Mouse (Mus musculus) neural tube, embryonic 14.5 days (tissue): Measurements from ENCODE around the gene 2610008E11Rik. TPM values are rescaled to one million over a fixed set of nuclear protein-coding genes. Genes with fewer than 3 reads are reported as not detected.
"Not testable (repeated sequence)": the region's sequence is repeated elsewhere in the genome, so short reads cannot be mapped to it uniquely, and the experiment has no call there.

ENCODE experiments used
- ATAC-seq: fragments of 200-750 bp; cut with Nextera tagmentation; 2 replicates; pipeline ENCODE4 v1.8.0; 2017; ENCODE audit warnings: low read depth, mild to moderate bottlenecking, moderate TSS enrichment, moderate library complexity
- H3K27ac ChIP-seq: fragments of 300-500 bp; sonication (generic); 2 replicates; pipeline ENCODE4 v1.5.1; 2014; ENCODE audit warnings: low read depth, mild to moderate bottlenecking, control low read depth, low read length, moderate library complexity, mixed read lengths
- H3K27me3 ChIP-seq: fragments of 300-500 bp; sonication (generic); 2 replicates; pipeline ENCODE4 v1.6.1; 2014; ENCODE audit warnings: low read length; ENCODE audit not compliant: control insufficient read depth, insufficient read depth
- H3K36me3 ChIP-seq: fragments of 300-500 bp; sonication (generic); 2 replicates; pipeline ENCODE4 v1.6.1; 2014; ENCODE audit warnings: low read length, mixed read lengths; ENCODE audit not compliant: control insufficient read depth, insufficient read depth
- H3K4me1 ChIP-seq: fragments of 300-500 bp; sonication (generic); 2 replicates; pipeline ENCODE4 v1.6.1; 2014; ENCODE audit warnings: low read length; ENCODE audit not compliant: control insufficient read depth, insufficient read depth
- H3K4me2 ChIP-seq: fragments of 300-500 bp; sonication (generic); 2 replicates; pipeline ENCODE4 v1.6.1; 2014; ENCODE audit warnings: mild to moderate bottlenecking, low read depth, low read length, control low read depth
- H3K4me3 ChIP-seq: fragments of 300-500 bp; sonication (generic); 2 replicates; pipeline ENCODE4 v1.5.1; 2014; ENCODE audit warnings: low read depth, low read length, control low read depth, mixed read lengths
- H3K9ac ChIP-seq: fragments of 300-500 bp; sonication (generic); replicated peaks from 2 replicates; pipeline ENCODE4 v1.6.1; 2014; ENCODE audit warnings: low read depth, mild to moderate bottlenecking, control low read depth, low read length, mixed read lengths
- H3K9me3 ChIP-seq: fragments of 300-500 bp; sonication (generic); 2 replicates; pipeline ENCODE4 v1.6.1; 2016; ENCODE audit warnings: low read length; ENCODE audit not compliant: control insufficient read depth
- WGBS: fragments of 180-500 bp; shearing (Covaris S2); extraction: QIAGEN DNeasy Blood & Tissue Kit; methylation state at CpG from one replicate; pipeline ENCODE4 v1.1.7; 2014; 5-methylcytosine and 5-hydroxymethylcytosine counted together
- polyA plus RNA-seq: library from polyadenylated mRNA; unstranded; fragments of >200 nt; fragmentation: Nextera tagmentation; extraction: Ambion mirVana; gene quantifications from 2 replicates; pipeline ENCODE4 v1.2.1, GENCODE M21; 2014

2610008E11Rik gene
- polyA plus RNA-seq, 1 experiment from 2014 or later, result 57.0 TPM

DNA sequence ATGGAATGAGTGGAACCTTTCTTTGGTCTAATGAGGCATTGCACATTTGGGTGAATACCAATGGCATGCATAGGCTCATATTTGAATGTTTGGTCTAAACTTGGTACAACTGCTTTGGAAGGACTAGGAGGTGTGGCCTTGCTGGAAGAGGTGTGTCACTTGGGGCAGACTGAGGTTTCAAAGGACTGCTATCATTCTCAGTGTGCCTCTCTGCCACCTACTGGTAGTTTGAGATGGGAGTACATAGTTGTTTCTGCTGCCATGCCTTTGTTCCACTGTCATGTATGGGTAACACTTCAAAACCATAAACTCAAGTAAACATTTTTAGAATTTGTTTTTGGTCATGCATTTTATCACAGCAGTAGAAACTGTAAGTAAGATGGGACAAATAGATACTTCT lies 5.7 kb downstream of the 2610008E11Rik start:
- H3K9me3 ChIP-seq, result no peaks in the 10 kb centered on the region
- peaks cover 25% of the 10 kb centered on the region for H3K4me1 ChIP-seq
- no peaks in the 10 kb centered on the region for H3K27me3 ChIP-seq
- no peak for ATAC-seq
- no peak overlapping the region for H3K4me3 ChIP-seq
- peaks cover 54% of the 10 kb centered on the region for H3K36me3 ChIP-seq
- no peak overlapping the region for H3K27ac ChIP-seq
- no peak overlapping the region for H3K9ac ChIP-seq
- H3K4me2 ChIP-seq, result no peak overlapping the region

DNA sequence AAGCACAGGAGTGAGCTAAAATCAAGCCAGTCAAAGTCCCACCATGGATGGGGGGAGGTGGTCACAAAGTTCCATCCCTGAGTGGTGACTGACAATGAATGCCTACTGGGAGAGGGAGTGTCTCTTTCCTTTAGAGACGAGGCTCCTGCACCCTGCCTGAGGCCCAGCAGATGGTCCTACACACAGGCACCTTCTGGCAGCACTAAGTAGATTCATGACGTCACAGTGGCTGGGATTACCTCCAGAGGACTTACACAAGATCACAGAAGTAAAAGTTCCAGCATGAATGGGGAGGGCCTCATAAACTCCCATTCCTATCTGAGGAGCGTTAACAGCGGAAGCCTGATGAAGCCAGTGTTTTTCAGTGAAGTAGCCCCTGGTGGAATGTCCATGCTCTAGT lies 8.4 kb downstream of the 2610008E11Rik start:
- no peak for ATAC-seq
- Histone ChIP-seq H3K27me3 (no peaks in the 10 kb centered on the region), H3K4me1 (no peaks in the 10 kb centered on the region; the same call in 1 of the 2 replicates), H3K9me3 (no peaks in the 10 kb centered on the region), H3K27ac (no peak overlapping the region), H3K4me2 (no peak overlapping the region), H3K4me3 (no peak overlapping the region), H3K9ac (no peak overlapping the region), H3K36me3 (peaks cover 59% of the 10 kb centered on the region)
- 73% methylated on average over 4 of the region's 4 CpGs for WGBS

DNA sequence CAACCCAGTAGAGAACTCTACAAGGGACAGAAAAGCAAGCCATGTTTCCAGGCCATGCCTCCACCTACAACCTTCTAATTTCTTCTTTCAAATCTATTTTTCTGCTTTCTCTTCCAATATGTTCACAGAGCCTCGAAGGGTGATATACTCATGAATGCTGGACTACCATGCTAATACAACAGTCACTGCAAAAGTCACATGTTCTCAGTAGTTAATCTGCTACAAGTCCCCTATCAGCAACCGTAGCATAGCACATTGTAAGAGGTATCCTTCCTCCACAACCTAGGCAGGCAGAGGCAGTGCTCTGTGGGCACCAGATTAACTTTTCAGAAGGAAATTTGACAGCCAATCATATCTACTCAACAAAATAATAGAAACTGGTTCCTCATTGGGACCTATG lies 10.8 kb downstream of the 2610008E11Rik start:
- no peak for ATAC-seq
- Histone ChIP-seq H3K4me3 (no peak overlapping the region), H3K9ac (no peak overlapping the region), H3K36me3 (peaks cover 46% of the 10 kb centered on the region), H3K4me1 (no peaks in the 10 kb centered on the region), H3K4me2 (no peak overlapping the region), H3K27ac (no peak overlapping the region), H3K9me3 (no peaks in the 10 kb centered on the region), H3K27me3 (no peaks in the 10 kb centered on the region)
- WGBS, result 100% methylated on average over 2 of the region's 2 CpGs

DNA sequence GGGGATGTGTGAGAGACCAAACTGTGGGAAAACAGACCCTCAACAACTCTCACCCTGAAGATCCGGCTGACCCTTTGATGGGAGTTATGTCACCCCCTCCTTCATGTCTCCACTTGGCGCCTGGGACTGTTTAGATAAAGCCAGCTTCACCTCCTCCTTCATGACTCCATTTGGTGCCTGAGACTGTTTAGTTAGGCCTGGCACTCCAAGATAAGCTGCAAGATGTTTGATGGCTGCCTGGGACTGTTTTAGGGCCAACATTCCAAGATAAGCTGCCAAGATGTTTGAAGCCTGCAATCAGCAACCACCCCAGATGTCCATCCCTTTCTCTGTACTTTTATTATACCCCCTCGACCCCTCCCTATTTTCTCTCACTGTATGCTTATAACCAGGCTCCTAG lies 40.0 kb downstream of the 2610008E11Rik start:
- not testable (repeated sequence) for H3K9me3 ChIP-seq, ATAC-seq, H3K4me2 ChIP-seq, H3K9ac ChIP-seq, H3K36me3 ChIP-seq, H3K4me3 ChIP-seq, H3K27me3 ChIP-seq, H3K4me1 ChIP-seq, H3K27ac ChIP-seq
- WGBS, result 86% methylated on average over 3 of the region's 3 CpGs

DNA sequence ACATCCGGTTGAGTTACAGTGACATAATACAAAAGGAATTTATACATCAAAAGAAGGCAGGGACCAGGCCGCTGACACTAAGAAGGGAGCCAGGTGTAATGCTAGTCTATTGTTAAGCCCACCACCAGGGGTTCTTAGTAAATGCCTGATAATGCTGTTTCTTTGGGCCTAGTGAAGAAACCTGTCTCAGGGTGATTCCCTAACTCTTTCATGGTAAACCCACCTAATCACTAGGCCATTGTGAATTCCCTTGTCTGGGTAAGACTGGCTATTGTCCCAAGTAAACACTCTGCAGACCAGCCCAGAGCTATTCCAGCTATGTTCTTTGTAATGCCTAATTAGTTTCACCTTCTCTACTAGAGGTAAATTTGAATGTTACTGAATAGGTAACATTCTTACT lies 54.9 kb downstream of the 2610008E11Rik start:
- WGBS, result 91% methylated on average over 2 of the region's 2 CpGs
- H3K4me3 ChIP-seq, H3K9ac ChIP-seq, H3K36me3 ChIP-seq, H3K4me2 ChIP-seq, ATAC-seq, H3K27me3 ChIP-seq, H3K9me3 ChIP-seq, H3K27ac ChIP-seq, H3K4me1 ChIP-seq: not testable (repeated sequence)

DNA sequence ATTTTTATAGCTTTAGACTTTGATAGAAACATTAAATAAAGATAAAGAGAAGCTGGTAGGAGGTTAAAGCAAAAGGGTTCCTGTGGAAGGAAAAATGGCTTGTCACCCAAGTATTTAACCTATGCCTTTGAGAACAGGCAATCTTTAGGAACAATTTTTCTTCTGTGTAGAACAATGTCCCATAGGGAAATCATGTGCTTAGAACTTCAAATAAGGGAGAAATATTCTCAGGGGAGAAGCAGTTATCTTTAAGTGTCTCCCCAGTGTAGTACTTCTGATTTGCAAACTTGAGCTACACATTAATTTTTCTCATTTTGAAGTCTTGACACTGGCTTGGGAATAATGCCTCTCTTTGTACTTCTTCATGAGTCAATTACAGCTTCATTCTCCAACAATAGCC lies 69.0 kb downstream of the 2610008E11Rik start, which contains the start of gene Olfr57:
Olfr57 (plus strand) TSS at position 301 of the 400 bp plus-strand sequence.
- Histone ChIP-seq H3K9me3 (no peaks in the 10 kb centered on the region), H3K9ac (no peak within 1 kb of the TSS), H3K27ac (no peak within 1 kb of the TSS), H3K36me3 (no peaks in the 10 kb centered on the region), H3K4me3 (no peak within 1 kb of the TSS), H3K4me2 (no peak within 1 kb of the TSS), H3K4me1 (no peaks in the 10 kb centered on the region), H3K27me3 (no peaks in the 10 kb centered on the region)
- ATAC-seq, result no peak

Other genes with a start within 250 kb of the 2610008E11Rik start
- not detected in 2 replicates for gene Olfr1356, start 245.4 kb downstream of the 2610008E11Rik start, polyA plus RNA-seq
- gene Olfr1355, start 222.1 kb downstream of the 2610008E11Rik start, polyA plus RNA-seq, result not detected in 2 replicates
- not detected in 2 replicates for gene Olfr1354, start 184.4 kb downstream of the 2610008E11Rik start, polyA plus RNA-seq
- gene Olfr8, start 147.0 kb downstream of the 2610008E11Rik start, polyA plus RNA-seq, result not detected in 2 replicates
- gene Olfr1353, start 134.3 kb downstream of the 2610008E11Rik start, polyA plus RNA-seq, result not detected in 2 replicates
- not detected in 2 replicates for gene Olfr1352, start 116.5 kb downstream of the 2610008E11Rik start, polyA plus RNA-seq
- gene Olfr1351, start 85.1 kb downstream of the 2610008E11Rik start, polyA plus RNA-seq, result not detected in 2 replicates
- 0.49 and 0.76 TPM in 2 replicates for gene Olfr57, start 68.9 kb downstream of the 2610008E11Rik start, polyA plus RNA-seq
- not detected in 2 replicates for gene Vmn2r80, start 51.2 kb upstream of the 2610008E11Rik start, polyA plus RNA-seq
- gene Vmn2r81, start 150.1 kb upstream of the 2610008E11Rik start, polyA plus RNA-seq, result not detected in 2 replicates